Mouse (Mus musculus) brown adipose tissue, adult 24 weeks (tissue): ENCODE data around the gene Rbfox3. TPM values are rescaled to one million over a fixed set of nuclear protein-coding genes. Genes with fewer than 3 reads are reported as not detected.

Source experiments
- H3K27ac ChIP-seq: fragments of 200-500 bp; replicated peaks from 2 replicates; pipeline ENCODE4 v1.5.1; 2012; ENCODE audit warnings: low read depth, mild to moderate bottlenecking, low read length
- H3K4me1 ChIP-seq: fragments of 200-500 bp; 2 replicates; pipeline ENCODE4 v1.6.1; 2012; ENCODE audit warnings: low read length, mixed read lengths; ENCODE audit not compliant: control insufficient read depth, insufficient read depth, insufficient read length
- H3K4me3 ChIP-seq: fragments of 200-500 bp; 2 replicates; pipeline ENCODE4 v1.5.1; 2012; ENCODE audit warnings: low read depth, mild to moderate bottlenecking, low read length, moderate library complexity; ENCODE audit not compliant: insufficient read depth
- polyA plus RNA-seq: library from polyadenylated mRNA; stranded (reverse); fragments of >200 nt; gene quantifications from 2 replicates; pipeline ENCODE4 v1.2.4, GENCODE M21; 2012; ENCODE audit not compliant: missing spikeins, insufficient read depth, insufficient read length

Rbfox3 gene
- polyA plus RNA-seq, 1 experiment: not detected

- H3K4me1 ChIP-seq: no peaks in the 10 kb centered on the region
- H3K27ac ChIP-seq: no peak overlapping the region
These were observed 231.5 kb downstream of the Rbfox3 start for GRCm38 (mm10) chr11:118679736-118680410.

GRCm38 (mm10) chr11:118678515-118679104 lies 232.8 kb downstream of the Rbfox3 start:
- H3K27ac ChIP-seq: no peak overlapping the region
- H3K4me3 ChIP-seq: no peak overlapping the region
- H3K4me1 ChIP-seq: no peaks in the 10 kb centered on the region

More at GRCm38 (mm10) chr11:118679736-118680410, 231.5 kb downstream of the Rbfox3 start:
- no peak overlapping the region for H3K4me3 ChIP-seq

GRCm38 (mm10) chr11:118677277-118677676 lies 234.1 kb downstream of the Rbfox3 start:
- H3K4me1 ChIP-seq: no peaks in the 10 kb centered on the region

GRCm38 (mm10) chr11:118676364-118676763 lies 235.0 kb downstream of the Rbfox3 start:
- no peaks in the 10 kb centered on the region for H3K4me1 ChIP-seq
- no peak overlapping the region for H3K27ac ChIP-seq
- H3K4me3 ChIP-seq: no peak overlapping the region

More at GRCm38 (mm10) chr11:118677277-118677676, 234.1 kb downstream of the Rbfox3 start:
- no peak overlapping the region for H3K27ac ChIP-seq
- H3K4me3 ChIP-seq: no peak overlapping the region

- Histone ChIP-seq H3K4me3 (no peak overlapping the region), H3K27ac (no peak overlapping the region), H3K4me1 (no peaks in the 10 kb centered on the region; the same call in 1 of the 2 replicates)
These were observed 239.4 kb downstream of the Rbfox3 start for GRCm38 (mm10) chr11:118671958-118672357.

- Histone ChIP-seq H3K4me3 (no peak overlapping the region), H3K27ac (no peak overlapping the region), H3K4me1 (no peaks in the 10 kb centered on the region; the same call in 1 of the 2 replicates)
These were observed 240.2 kb downstream of the Rbfox3 start for GRCm38 (mm10) chr11:118671216-118671615.

GRCm38 (mm10) chr11:118669820-118670219 lies 241.6 kb downstream of the Rbfox3 start:
- Histone ChIP-seq H3K27ac (no peak overlapping the region), H3K4me3 (no peak overlapping the region)

GRCm38 (mm10) chr11:118668351-118668750 lies 243.0 kb downstream of the Rbfox3 start:
- Histone ChIP-seq H3K27ac (no peak overlapping the region), H3K4me1 (no peaks in the 10 kb centered on the region; the same call in 1 of the 2 replicates), H3K4me3 (no peak overlapping the region)

More at GRCm38 (mm10) chr11:118669820-118670219, 241.6 kb downstream of the Rbfox3 start:
- H3K4me1 ChIP-seq: no peaks in the 10 kb centered on the region; the same call in 1 of the 2 replicates

GRCm38 (mm10) chr11:118667946-118668345 lies 243.5 kb downstream of the Rbfox3 start:
- Histone ChIP-seq H3K4me1 (no peaks in the 10 kb centered on the region; the same call in 1 of the 2 replicates), H3K27ac (no peak overlapping the region), H3K4me3 (no peak overlapping the region)

- H3K4me3 ChIP-seq: no peak overlapping the region
- H3K4me1 ChIP-seq: no peaks in the 10 kb centered on the region; the same call in 1 of the 2 replicates
- no peak overlapping the region for H3K27ac ChIP-seq
These were observed 245.2 kb downstream of the Rbfox3 start for GRCm38 (mm10) chr11:118666172-118666571.

- no peak overlapping the region for H3K27ac ChIP-seq
- H3K4me1 ChIP-seq: no peaks in the 10 kb centered on the region
- H3K4me3 ChIP-seq: no peak overlapping the region
These were observed 248.1 kb downstream of the Rbfox3 start for GRCm38 (mm10) chr11:118663305-118663704.

GRCm38 (mm10) chr11:118659305-118659704 lies 252.1 kb downstream of the Rbfox3 start:
- Histone ChIP-seq H3K4me1 (no peaks in the 10 kb centered on the region), H3K27ac (no peak overlapping the region), H3K4me3 (no peak overlapping the region)

- H3K4me3 ChIP-seq: no peak overlapping the region
- H3K27ac ChIP-seq: no peak overlapping the region
These were observed 255.6 kb downstream of the Rbfox3 start for GRCm38 (mm10) chr11:118655833-118656232.

GRCm38 (mm10) chr11:118653521-118654318 lies 257.7 kb downstream of the Rbfox3 start:
- Histone ChIP-seq H3K4me3 (no peak overlapping the region), H3K4me1 (no peaks in the 10 kb centered on the region), H3K27ac (no peak overlapping the region)

More at GRCm38 (mm10) chr11:118655833-118656232, 255.6 kb downstream of the Rbfox3 start:
- H3K4me1 ChIP-seq: no peaks in the 10 kb centered on the region
